Mouse (Mus musculus) neutrophil, adult 59 days (primary cell): Measurements from ENCODE around the gene Rbm34. TPM values are rescaled to one million over a fixed set of nuclear protein-coding genes. Genes with fewer than 3 reads are reported as not detected.

Experiments used
- total RNA-seq, 2 experiments: library from RNA; stranded (reverse); gene quantifications; 1 replicate in 1 of 2; 2 replicates in 1 of 2; pipeline ENCODE4 v1.2.4; 2023

Gene Rbm34
- total RNA-seq, result 1 to 10 TPM; 5.6 to 10.0 TPM

GRCm38 (mm10) chr8:126970579-126971313 is at the start of gene Rbm34:
TSS of gene Rbm34 (minus strand) at chr8:126971071.

GRCm38 (mm10) chr8:126945730-126946163 is 25.1 kb downstream of the Rbm34 start, which contains the start of gene Tomm20:
TSS of gene Tomm20 (minus strand) at chr8:126945844.

Other genes starting within 250 kb of the Rbm34 start
- gene Tomm20, start 25.2 kb downstream of the Rbm34 start, total RNA-seq, result 10 to 100 TPM; 39.0 to 46.0 TPM
- under 1 TPM; 0.33 to 0.38 TPM for gene Pard3, start 92.8 kb upstream of the Rbm34 start, total RNA-seq